8 mouse cellular contexts compared by ENCODE assay signal in the genomic region with DNA sequence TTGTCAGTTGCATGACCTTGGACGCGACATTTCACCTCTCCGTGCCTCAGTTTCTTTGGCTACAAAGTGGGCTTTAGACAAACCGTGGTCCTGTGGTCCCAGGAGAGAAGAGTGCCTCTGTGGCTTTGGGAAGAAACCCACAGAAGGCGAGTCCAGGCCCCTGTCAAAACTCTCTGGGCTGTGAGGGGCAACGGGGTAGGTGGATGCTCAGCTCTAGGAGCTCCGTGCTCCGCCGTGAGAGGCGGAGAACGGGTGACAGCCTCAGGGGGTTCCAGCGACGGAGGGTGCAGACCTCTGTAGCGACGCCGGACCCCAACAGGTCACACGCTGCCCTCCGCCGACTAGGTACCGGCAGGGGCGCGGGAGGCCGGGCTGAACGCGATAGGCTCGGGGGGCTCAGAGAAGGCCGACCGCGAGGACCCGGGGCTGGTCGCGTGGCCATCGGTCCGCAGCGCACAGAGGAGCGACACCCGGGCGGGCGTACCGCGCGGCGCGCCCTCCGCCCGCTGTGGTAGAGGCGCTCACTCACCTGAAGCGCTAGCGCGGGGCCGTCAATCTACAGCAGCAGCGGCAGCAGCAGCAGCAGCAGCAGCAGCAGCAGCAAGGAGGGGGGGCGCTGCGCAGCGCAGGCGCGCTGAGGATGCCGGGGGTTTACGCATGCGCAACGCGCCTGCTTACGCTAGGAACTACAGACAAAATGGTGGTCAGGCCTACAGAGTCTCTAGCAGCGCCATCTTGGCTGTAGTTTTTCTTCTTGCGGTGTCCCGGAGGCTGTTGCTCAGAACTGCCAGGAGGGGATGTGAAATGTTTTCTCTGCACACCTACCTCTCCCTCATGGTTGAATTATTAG. TPM values are rescaled to one million over a fixed set of nuclear protein-coding genes. Genes with fewer than 3 reads are reported as not detected.
DNase-seq lines count a peak whose midpoint lies in the region; ATAC-seq and TF ChIP-seq lines count a peak whose summit lies in the region.

Gene Ndrg3, minus strand, starts transcription at position 587 of the 850 bp plus-strand sequence.

- DNase-seq in CD4-positive helper T cell, adult 2 months (ENCODE audit: low read depth, low spot score) = peak; percentile 100
- DNase-seq in brain, embryonic 18.5 days (ENCODE audit: low read depth, low spot score) = peak; percentile 96
- DNase-seq in kidney, postnatal 0 days (ENCODE audit: low spot score) = peak; percentile 99
- DNase-seq in liver, embryonic 11.5 days (ENCODE audit: low spot score) = peak; percentile 94
- peak; percentile 99 for DNase-seq in naive thymus-derived CD4-positive, alpha-beta T cell, adult 2 months (ENCODE audit: low read depth)

- under 1% methylated on average over 62 of the region's 66 CpGs for WGBS in heart, embryonic 12.5 days
- WGBS in kidney, postnatal 0 days = under 1% methylated on average over 65 of the region's 66 CpGs
- under 1% methylated on average over 66 of the region's 66 CpGs for WGBS in liver, embryonic 11.5 days
- under 1% methylated on average over 56 of the region's 66 CpGs for WGBS in stomach, embryonic 14.5 days

- peak within 1 kb of the TSS; percentile 84 for H3K9ac ChIP-seq in heart, embryonic 12.5 days
- H3K9ac ChIP-seq in kidney, postnatal 0 days (ENCODE audit: low read depth, low read length) = peak within 1 kb of the TSS; percentile 86
- H3K9ac ChIP-seq in liver, embryonic 11.5 days (ENCODE audit: low read depth, low read length) = peak within 1 kb of the TSS; percentile 91
- peak within 1 kb of the TSS; percentile 83 for H3K9ac ChIP-seq in stomach, embryonic 14.5 days (replicated peaks; ENCODE audit: low read depth, low read length)

- H3K4me3 ChIP-seq in heart, embryonic 12.5 days = peak within 1 kb of the TSS; percentile 77
- H3K4me3 ChIP-seq in kidney, postnatal 0 days (replicated peaks; ENCODE audit: low read depth, low read length) = peak within 1 kb of the TSS; percentile 89
- peak within 1 kb of the TSS; percentile 87 for H3K4me3 ChIP-seq in liver, embryonic 11.5 days (ENCODE audit: low read depth, low read length)
- peak within 1 kb of the TSS; percentile 77 for H3K4me3 ChIP-seq in stomach, embryonic 14.5 days (ENCODE audit: low read depth, low read length)

- peaks cover 30% of the 10 kb centered on the region for H3K4me1 ChIP-seq in heart, embryonic 12.5 days (replicated peaks)
- peaks cover 4% of the 10 kb centered on the region; the same call in 1 of the 2 replicates for H3K4me1 ChIP-seq in kidney, postnatal 0 days (replicated peaks; ENCODE audit: insufficient read depth, low read length)
- H3K4me1 ChIP-seq in liver, embryonic 11.5 days (replicated peaks; ENCODE audit: control insufficient read depth, insufficient read depth, low read length) = peaks cover 9% of the 10 kb centered on the region; the same call in 1 of the 2 replicates
- H3K4me1 ChIP-seq in stomach, embryonic 14.5 days (ENCODE audit: control insufficient read depth, insufficient read depth, low read length) = peaks cover 5% of the 10 kb centered on the region; the same call in 1 of the 2 replicates

- peak within 1 kb of the TSS; percentile 31 for H3K27ac ChIP-seq in heart, embryonic 12.5 days (ENCODE audit: poor library complexity, severe bottlenecking)
- peak within 1 kb of the TSS; percentile 72; the same call in 1 of the 2 replicates for H3K27ac ChIP-seq in kidney, postnatal 0 days
- peak within 1 kb of the TSS; percentile 69 for H3K27ac ChIP-seq in liver, embryonic 11.5 days (ENCODE audit: low read depth, low read length)
- peak within 1 kb of the TSS; percentile 11; the same call in 1 of the 2 replicates for H3K27ac ChIP-seq in stomach, embryonic 14.5 days (ENCODE audit: low read length)

- no peaks in the 10 kb centered on the region for H3K9me3 ChIP-seq in heart, embryonic 12.5 days (replicated peaks)
- no peaks in the 10 kb centered on the region for H3K9me3 ChIP-seq in kidney, postnatal 0 days (replicated peaks; ENCODE audit: low read length)
- no peaks in the 10 kb centered on the region for H3K9me3 ChIP-seq in liver, embryonic 11.5 days (ENCODE audit: control insufficient read depth, low read length)
- no peaks in the 10 kb centered on the region for H3K9me3 ChIP-seq in stomach, embryonic 14.5 days (ENCODE audit: control insufficient read depth, low read depth, low read length)

- ATAC-seq in erythroid progenitor cell, adult 5-6 weeks (replicated peaks; ENCODE audit: low FRiP score, poor library complexity, severe bottlenecking) = peak; percentile 97
- peak; percentile 96 for ATAC-seq in heart, embryonic 12.5 days (ENCODE audit: insufficient number of reproducible peaks, low FRiP score)
- ATAC-seq in kidney, postnatal 0 days (replicated peaks; ENCODE audit: low FRiP score, low read depth) = peak; percentile 94
- ATAC-seq in liver, embryonic 11.5 days (replicated peaks; ENCODE audit: low FRiP score) = peak; percentile 93
- ATAC-seq in stomach, embryonic 14.5 days (ENCODE audit: insufficient number of reproducible peaks, insufficient read depth, low FRiP score, low read depth) = peak; percentile 97

- peaks cover 28% of the 10 kb centered on the region for H3K36me3 ChIP-seq in heart, embryonic 12.5 days
- H3K36me3 ChIP-seq in kidney, postnatal 0 days (ENCODE audit: insufficient read depth, low read length) = peaks cover 12% of the 10 kb centered on the region; the same call in 1 of the 2 replicates
- peaks cover 17% of the 10 kb centered on the region for H3K36me3 ChIP-seq in liver, embryonic 11.5 days (ENCODE audit: control insufficient read depth, insufficient read depth, low read length)
- peaks cover 16% of the 10 kb centered on the region for H3K36me3 ChIP-seq in stomach, embryonic 14.5 days (ENCODE audit: control insufficient read depth, insufficient read depth, low read length)

- peak within 1 kb of the TSS; percentile 80 for H3K4me2 ChIP-seq in heart, embryonic 12.5 days
- H3K4me2 ChIP-seq in kidney, postnatal 0 days (ENCODE audit: low read length) = peak within 1 kb of the TSS; percentile 96
- peak within 1 kb of the TSS; percentile 76 for H3K4me2 ChIP-seq in liver, embryonic 11.5 days
- H3K4me2 ChIP-seq in stomach, embryonic 14.5 days (replicated peaks; ENCODE audit: low read depth, low read length) = peak within 1 kb of the TSS; percentile 87

- H3K27me3 ChIP-seq in heart, embryonic 12.5 days (replicated peaks) = no peaks in the 10 kb centered on the region
- no peaks in the 10 kb centered on the region for H3K27me3 ChIP-seq in kidney, postnatal 0 days (ENCODE audit: insufficient read depth, low read length)
- no peaks in the 10 kb centered on the region for H3K27me3 ChIP-seq in liver, embryonic 11.5 days (replicated peaks; ENCODE audit: control insufficient read depth, insufficient read depth, low read length)
- no peaks in the 10 kb centered on the region for H3K27me3 ChIP-seq in stomach, embryonic 14.5 days (ENCODE audit: control insufficient read depth, insufficient read depth, low read length)

- TF ChIP-seq CTCF in kidney, postnatal 0 days (IDR thresholded peaks at IDR 0.05; ENCODE audit: low read depth) = peak; percentile 55

RNA-seq across cellular contexts. Expression of gene Ndrg3, which starts in this region (rescaled TPM):
- total RNA-seq in erythroid progenitor cell, adult 5-6 weeks (2015; ENCODE audit: low replicate concordance) = 16.6 and 21.4 TPM in 2 replicates
- 11.7 and 14.6 TPM in 2 replicates for total RNA-seq in erythroid progenitor cell, adult 5-6 weeks (2017; ENCODE audit: low replicate concordance)
- 31.3 and 32.3 TPM in 2 replicates for polyA plus RNA-seq in heart, embryonic 12.5 days (2016; fragmentation: Nextera tagmentation; extraction: Ambion mirVana)
- polyA plus RNA-seq in kidney, postnatal 0 days (2015; fragmentation: Nextera tagmentation; extraction: Ambion mirVana) = 45.8 and 48.4 TPM in 2 replicates
- 58.9 and 68.3 TPM in 2 replicates for polyA plus RNA-seq in liver, embryonic 11.5 days (2014; fragmentation: Nextera tagmentation; extraction: Ambion mirVana)
- 44.4 and 45.1 TPM in 2 replicates for polyA plus RNA-seq in stomach, embryonic 14.5 days (2014; fragmentation: Nextera tagmentation; extraction: Ambion mirVana)

Comparison
In these comparisons a context has a peak if more than half of its experiments do, and no peak if none do; other contexts are left out.
1. Peak in every context shown above with its lines: DNase-seq, ATAC-seq, H3K4me3 ChIP-seq and H3K27ac ChIP-seq.
2. H3K27ac ChIP-seq: peak in every context shown above with its lines; median percentile 72 in kidney, postnatal 0 days; 69 in liver, embryonic 11.5 days; 31 in heart, embryonic 12.5 days; 11 in stomach, embryonic 14.5 days.